Mouse (Mus musculus) lung, postnatal 10 days (tissue): ENCODE measurements around the gene Cxcl17.

Experiments used
- DNase-seq: peaks from one replicate; pipeline ENCODE4 v3.0.0; 2021

Gene Cxcl17

GRCm38 (mm10) chr7:25367632-25368293, 44.9 kb downstream of the Cxcl17 start:
- peak; percentile 57 for DNase-seq

- DNase-seq = peak; percentile 37
Measured at GRCm38 (mm10) chr7:25365937-25366625, 46.6 kb downstream of the Cxcl17 start.

- DNase-seq = no peak
Measured at GRCm38 (mm10) chr7:25363632-25364031, 49.1 kb downstream of the Cxcl17 start.

- DNase-seq = peak; percentile 49
Measured at GRCm38 (mm10) chr7:25363151-25363550, 49.5 kb downstream of the Cxcl17 start.

- peak; percentile 71 for DNase-seq
Measured at GRCm38 (mm10) chr7:25358721-25359206, 53.9 kb downstream of the Cxcl17 start.
